Mouse (Mus musculus) small intestine, adult 2 months (tissue): Measurements from ENCODE around the gene AW822073. TPM values are rescaled to one million over a fixed set of nuclear protein-coding genes. Genes with fewer than 3 reads are reported as not detected.
"Not testable (repeated sequence)": the region's sequence is repeated elsewhere in the genome, so short reads cannot be mapped to it uniquely, and the experiment has no call there.

ENCODE experiments used
- H3K27ac ChIP-seq: fragments of 200-500 bp; 2 replicates; pipeline ENCODE4 v1.5.1; 2012; ENCODE audit warnings: low read depth, low read length, control low read depth, inconsistent platforms; ENCODE audit not compliant: insufficient read depth
- H3K27me3 ChIP-seq: fragments of 200-500 bp; 2 replicates; pipeline ENCODE4 v1.6.1; 2012; ENCODE audit warnings: mild to moderate bottlenecking, moderate library complexity, low read length, inconsistent platforms; ENCODE audit not compliant: control insufficient read depth, insufficient read depth
- H3K36me3 ChIP-seq: fragments of 200-500 bp; 2 replicates; pipeline ENCODE4 v1.6.1; 2012; ENCODE audit warnings: mild to moderate bottlenecking, low read length, control low read depth, inconsistent platforms; ENCODE audit not compliant: control insufficient read depth, insufficient read depth
- H3K4me1 ChIP-seq: fragments of 200-500 bp; 2 replicates; pipeline ENCODE4 v1.6.1; 2012; ENCODE audit warnings: low read length, inconsistent platforms, mixed read lengths; ENCODE audit not compliant: control insufficient read depth, insufficient read depth, insufficient read length
- H3K4me3 ChIP-seq: fragments of 200-500 bp; 2 replicates; pipeline ENCODE4 v1.5.1; 2012; ENCODE audit warnings: low read depth, mild to moderate bottlenecking, control low read depth, inconsistent platforms, low read length, moderate library complexity
- CTCF ChIP-seq: fragments of 200-500 bp; IDR thresholded peaks from 2 replicates; pipeline ENCODE4 v1.5.1; 2012; ENCODE audit warnings: low read depth, mild to moderate bottlenecking, control low read depth, inconsistent platforms, low read length, moderate library complexity, mixed read lengths; ENCODE audit not compliant: insufficient replicate concordance, insufficient read length; ENCODE audit errors: extremely low read depth
- POLR2A ChIP-seq: fragments of 200-500 bp; IDR thresholded peaks from 2 replicates; pipeline ENCODE4 v1.6.1; 2012; ENCODE audit warnings: low read depth, mild to moderate bottlenecking, control low read depth, inconsistent platforms, low read length, moderate library complexity
- WGBS: fragments of 180-500 bp; shearing (Covaris S2); methylation state at CpG from one replicate; pipeline ENCODE4 v1.1.7; 2018; 5-methylcytosine and 5-hydroxymethylcytosine counted together
- polyA plus RNA-seq: library from polyadenylated mRNA; depleted of rRNA; stranded (reverse); fragments of >200 nt; gene quantifications from 2 replicates; pipeline ENCODE4 v1.2.3, GENCODE M21; 2012

AW822073 gene
- polyA plus RNA-seq, 1 experiment = not detected

DNA sequence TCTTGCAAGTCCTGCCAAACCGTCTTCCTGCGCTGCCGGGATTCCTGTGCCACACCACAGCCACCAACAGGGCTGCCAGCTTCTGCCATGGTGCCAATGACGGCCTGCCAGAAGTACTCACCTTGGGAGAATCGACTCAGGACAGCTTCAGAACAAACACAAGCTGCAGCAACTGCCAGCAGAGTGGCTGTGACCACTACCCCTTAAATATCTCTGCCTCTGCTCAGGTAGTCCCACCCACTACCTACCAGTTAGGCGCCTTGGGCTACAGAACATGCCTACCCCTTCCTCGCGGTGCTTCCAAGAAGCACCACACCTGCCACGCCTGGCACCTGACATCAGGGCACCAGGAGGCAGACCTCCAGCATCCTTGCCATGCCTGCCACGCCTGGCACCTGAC is 11.9 kb upstream of the AW822073 start, which contains the start of gene Gm4981:
TSS of gene Gm4981 (minus strand) at position 89 of the 400 bp plus-strand sequence.
- Histone ChIP-seq H3K4me1 (no peaks in the 10 kb centered on the region), H3K4me3 (no peak within 1 kb of the TSS), H3K36me3 (no peaks in the 10 kb centered on the region), H3K27ac (no peak within 1 kb of the TSS), H3K27me3 (no peaks in the 10 kb centered on the region)
- 87% methylated on average over 10 of the region's 10 CpGs for WGBS
- TF ChIP-seq CTCF (no peak), POLR2A (no peak)

- H3K4me3 ChIP-seq, H3K4me1 ChIP-seq, H3K36me3 ChIP-seq, H3K27ac ChIP-seq, H3K27me3 ChIP-seq: not testable (repeated sequence)
- WGBS = 85% methylated on average over 4 of the region's 4 CpGs
Observed at GRCm38 (mm10) chr10:58234985-58235384, 10.3 kb upstream of the AW822073 start.

DNA sequence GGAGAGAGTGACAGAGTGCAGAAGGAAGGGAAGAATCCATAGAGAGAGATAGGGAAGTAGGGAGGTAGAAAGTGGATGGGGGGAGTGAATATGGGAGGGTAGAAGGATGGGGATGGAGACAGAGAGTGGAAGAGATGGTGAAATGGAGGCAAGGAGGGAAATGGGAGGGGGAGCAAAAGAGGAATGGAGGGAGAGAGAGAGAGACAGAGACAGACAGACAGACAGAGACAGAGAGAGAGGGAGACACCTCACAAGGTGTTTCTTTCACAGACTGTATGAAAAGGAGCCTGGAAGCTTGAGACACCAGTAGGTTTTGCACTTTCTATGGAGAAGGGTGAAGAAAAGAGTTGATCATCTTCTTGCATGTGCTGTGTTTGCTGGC is 9.0 kb upstream of the AW822073 start:
- not testable (repeated sequence) for H3K27me3 ChIP-seq, H3K36me3 ChIP-seq, H3K4me3 ChIP-seq, H3K4me1 ChIP-seq, H3K27ac ChIP-seq

DNA sequence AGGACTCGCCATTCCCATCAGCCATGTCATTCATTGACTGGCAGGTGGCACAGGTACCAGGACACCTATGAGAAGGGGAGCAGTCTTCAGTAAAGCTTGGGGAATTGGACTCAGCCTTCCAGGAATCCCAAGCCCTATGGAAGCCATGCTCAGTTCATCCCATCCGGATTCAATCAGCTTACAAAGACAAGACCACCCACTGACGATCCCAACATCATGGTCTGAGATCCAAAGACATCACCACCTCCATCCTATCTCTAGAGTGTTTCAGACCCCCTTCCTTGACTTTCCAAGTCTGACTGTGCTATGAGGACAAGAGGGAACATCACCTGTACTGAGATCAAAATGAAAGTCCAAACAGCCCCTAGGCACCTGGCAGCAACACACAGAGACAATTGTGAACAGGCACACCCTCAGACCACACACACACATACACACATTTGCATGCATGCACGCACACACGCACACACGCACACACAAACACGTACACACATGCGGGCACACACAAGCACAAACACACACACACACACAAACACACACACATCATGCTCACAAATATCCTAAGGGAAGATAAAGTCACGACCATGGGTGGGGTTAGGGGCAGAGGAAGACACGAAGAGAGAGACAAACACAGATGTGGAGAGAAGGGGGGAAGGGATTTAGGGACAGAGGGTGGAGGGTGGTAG is 8.5 kb upstream of the AW822073 start:
- WGBS = 76% methylated on average over 10 of the region's 10 CpGs
- H3K27ac ChIP-seq, H3K27me3 ChIP-seq, H3K4me1 ChIP-seq, H3K36me3 ChIP-seq, H3K4me3 ChIP-seq: not testable (repeated sequence)

- H3K4me3 ChIP-seq, H3K27me3 ChIP-seq, H3K36me3 ChIP-seq, H3K4me1 ChIP-seq, H3K27ac ChIP-seq: not testable (repeated sequence)
- WGBS = 85% methylated on average over 7 of the region's 8 CpGs
Observed at GRCm38 (mm10) chr10:58232641-58232969, 7.9 kb upstream of the AW822073 start, which contains the start of gene Duxf3. Duxf3 (minus strand) TSS chr10:58232675.

DNA sequence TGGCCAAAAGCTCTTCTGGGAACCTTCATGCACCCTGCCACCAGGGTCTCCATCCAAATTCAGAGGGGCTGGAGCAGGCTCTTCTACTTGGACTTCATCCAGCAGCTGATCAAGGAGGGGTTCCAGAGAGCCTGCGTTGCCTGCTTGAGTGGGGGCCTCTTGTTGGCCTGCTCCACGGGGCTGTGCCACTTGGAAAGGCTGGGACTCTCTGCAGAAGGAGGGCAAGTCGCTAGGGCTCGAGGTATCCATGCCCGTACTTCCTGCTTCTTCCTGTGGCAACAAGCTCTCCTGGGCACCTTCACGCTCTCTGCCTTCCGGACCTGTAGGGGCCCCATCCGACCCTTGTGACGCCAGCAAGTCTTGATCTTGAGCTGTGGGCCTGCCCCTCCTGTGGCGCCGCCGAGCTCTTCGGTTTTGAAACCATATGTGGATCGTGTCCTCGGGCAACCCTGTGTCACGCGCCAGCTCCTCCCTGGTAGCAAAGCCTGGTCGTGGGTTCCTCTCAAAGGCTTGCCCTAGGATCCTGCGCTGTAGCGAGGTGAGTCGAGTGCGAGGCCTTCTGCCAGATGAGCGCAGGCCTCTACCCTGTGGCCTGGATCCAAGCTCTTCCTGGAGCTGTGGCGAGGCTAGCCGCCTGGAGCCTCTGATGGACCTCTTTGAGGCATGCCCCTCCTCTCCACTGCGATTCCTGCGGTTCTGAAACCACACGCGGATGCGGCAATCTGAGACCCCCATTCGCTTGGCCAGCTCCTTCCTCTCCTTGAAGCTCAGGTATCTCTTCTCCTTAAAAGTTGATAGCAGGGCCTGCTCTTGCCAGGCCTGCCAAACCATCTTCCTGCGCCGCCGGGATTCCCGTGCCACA is 7.3 kb upstream of the AW822073 start:
- WGBS = 89% methylated on average over 35 of the region's 35 CpGs
- not testable (repeated sequence) for H3K4me3 ChIP-seq, H3K27me3 ChIP-seq, H3K27ac ChIP-seq, H3K36me3 ChIP-seq, H3K4me1 ChIP-seq

DNA sequence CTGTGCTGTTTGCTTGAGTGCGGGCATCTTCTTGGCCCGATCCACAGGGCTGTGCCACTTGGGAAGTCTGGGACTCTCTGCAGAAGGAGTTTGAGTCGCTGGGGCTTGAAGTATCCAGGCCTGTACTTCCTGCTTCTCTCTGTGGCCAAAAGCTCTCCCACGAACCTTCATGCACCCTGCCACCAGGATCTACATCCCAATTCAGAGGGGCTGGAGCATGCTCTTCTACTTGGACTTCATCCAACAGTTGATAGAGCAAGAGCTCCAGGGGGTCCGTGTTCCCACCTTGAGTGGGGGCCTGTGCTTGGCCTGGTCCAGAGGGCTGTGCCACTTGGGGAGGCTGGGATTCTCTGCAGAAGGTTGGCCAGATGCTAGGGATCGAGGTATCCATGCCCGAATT is 6.4 kb upstream of the AW822073 start:
- H3K27me3 ChIP-seq, H3K4me1 ChIP-seq, H3K36me3 ChIP-seq, H3K4me3 ChIP-seq, H3K27ac ChIP-seq: not testable (repeated sequence)
- 86% methylated on average over 5 of the region's 7 CpGs for WGBS

DNA sequence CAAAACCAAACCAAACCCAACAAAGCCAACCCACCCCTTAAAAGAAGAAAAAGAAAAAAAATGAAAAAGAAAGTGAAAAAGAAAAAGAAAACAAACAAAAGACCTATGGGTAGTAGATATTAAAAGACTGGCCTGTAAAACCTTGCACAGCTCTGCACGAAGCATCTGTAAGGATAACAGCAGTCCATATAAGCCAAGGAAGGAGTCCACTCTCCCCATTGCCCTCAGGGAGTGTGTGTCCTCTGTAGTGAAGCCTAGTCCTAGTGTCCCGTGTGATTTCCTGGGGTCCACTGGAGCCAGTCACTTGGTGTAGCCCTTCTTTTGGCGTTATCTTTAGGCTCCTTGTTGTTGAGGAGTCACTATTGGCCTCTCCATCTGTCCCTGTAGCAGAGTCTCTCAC is 5.3 kb upstream of the AW822073 start:
- H3K4me3 ChIP-seq, H3K27me3 ChIP-seq, H3K27ac ChIP-seq, H3K4me1 ChIP-seq, H3K36me3 ChIP-seq: not testable (repeated sequence)
- WGBS = 59% methylated on average over 3 of the region's 3 CpGs

DNA sequence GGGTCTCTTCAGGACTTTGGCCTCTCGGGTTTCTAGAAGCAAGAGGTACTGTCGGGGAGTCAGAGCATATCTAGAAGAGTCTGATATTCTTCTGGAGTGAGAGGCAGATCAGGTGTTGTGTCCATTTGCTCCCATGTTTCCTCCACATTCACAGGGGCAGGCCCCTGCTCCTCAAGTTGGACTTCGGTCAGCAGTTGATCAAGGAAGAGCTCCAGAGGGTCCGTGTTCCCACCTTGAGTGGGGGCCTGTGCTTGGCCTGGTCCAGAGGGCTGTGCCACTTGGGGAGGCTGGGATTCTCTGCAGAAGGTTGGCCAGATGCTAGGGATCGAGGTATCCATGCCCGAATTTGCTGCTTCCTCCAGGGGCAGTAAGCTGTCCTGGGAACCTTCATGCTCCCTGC is 3.1 kb upstream of the AW822073 start:
- 87% methylated on average over 3 of the region's 6 CpGs for WGBS
- H3K27ac ChIP-seq, H3K4me1 ChIP-seq, H3K36me3 ChIP-seq, H3K27me3 ChIP-seq, H3K4me3 ChIP-seq: not testable (repeated sequence)

DNA sequence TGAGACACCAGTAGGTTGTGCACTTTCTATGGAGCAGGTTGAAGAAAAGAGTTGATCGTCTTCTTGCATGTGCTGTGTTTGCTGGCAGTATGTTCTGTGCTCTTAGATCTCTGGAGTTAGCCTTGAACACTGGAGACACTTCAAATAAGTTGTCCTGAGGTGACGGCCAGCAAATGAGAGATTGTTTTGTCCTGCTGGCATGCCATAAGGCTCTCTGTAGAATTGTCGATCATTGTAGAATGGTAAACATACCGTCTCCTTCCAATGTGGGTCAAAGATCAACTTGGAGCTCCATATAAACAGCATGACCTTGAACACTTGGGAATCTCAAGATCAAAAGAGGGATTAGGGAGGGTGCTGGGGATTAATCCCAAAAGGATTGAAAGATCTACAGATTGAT is 1.6 kb upstream of the AW822073 start:
- H3K4me1 ChIP-seq, H3K27me3 ChIP-seq, H3K4me3 ChIP-seq, H3K36me3 ChIP-seq, H3K27ac ChIP-seq: not testable (repeated sequence)
- 74% methylated on average over 4 of the region's 4 CpGs for WGBS
